Mouse (Mus musculus) 416B (cell line): ENCODE measurements around the gene Sugct.

Experiments used
- DNase-seq: peaks from one replicate; pipeline ENCODE4 v3.0.0; 2011; ENCODE audit warnings: low read depth

Sugct gene

DNA sequence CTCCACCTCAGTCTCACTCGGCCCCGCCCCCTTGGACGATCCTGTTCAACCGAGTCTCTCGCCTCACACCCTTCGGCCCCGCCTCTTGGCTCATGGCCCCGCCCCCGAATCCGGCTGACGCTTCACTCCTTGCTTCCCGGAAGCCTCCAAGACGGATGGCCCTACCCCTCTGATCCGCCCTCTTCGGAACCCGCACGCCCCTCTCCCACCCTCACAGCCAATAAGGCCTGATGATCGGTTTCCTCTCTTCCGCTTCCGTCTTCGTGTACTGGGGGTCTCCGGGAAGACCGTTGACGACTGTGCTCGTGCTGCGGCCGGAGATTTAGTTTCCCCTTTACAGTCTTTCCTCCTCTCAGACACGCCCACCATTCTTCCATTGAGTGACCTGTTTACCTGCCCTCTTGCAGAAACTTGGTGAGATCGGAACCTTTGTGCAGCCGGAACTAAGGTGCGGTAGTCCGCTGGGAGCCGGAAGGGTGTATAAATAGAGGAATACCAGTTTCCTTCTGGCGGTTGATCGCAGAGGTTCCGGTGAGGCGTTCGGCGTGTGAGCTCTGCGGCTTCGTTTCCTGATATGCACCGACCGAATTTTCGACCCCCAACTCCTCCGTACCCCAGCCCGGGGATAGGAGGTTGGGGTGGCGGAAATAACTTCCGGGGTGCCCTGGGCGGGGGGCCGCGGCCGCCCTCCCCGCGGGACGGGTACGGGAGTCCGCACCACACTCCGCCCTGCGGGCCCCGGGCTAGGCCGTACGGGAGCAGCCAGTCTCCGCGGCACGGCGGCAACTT lies at the start of gene Sugct, which contains the start of gene Mplkip:
Gene Sugct (minus strand): TSS at position 643 of the 789 bp plus-strand sequence.
Gene Mplkip (plus strand): TSS at position 282 of the 789 bp plus-strand sequence.
- DNase-seq = peak; percentile 100

DNA sequence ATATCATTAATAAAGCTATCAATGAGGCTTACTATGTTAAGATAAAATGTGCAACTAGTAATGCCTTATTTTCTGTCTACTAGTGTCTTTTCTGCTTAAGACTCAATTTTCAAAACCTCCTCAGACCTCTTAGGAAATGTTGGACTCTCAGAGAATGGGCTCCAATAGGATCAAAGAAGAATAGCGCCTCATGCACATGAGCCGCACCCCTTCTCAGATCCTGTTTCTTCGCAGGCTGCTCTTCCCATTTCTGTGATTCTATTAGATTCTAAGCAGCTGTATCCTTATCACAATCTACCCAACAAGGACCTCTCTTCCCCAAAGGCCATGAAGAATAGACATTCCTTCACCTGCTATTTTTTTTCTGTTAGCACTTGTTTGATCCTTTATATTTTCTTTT lies 33.4 kb upstream of the Sugct start:
- DNase-seq = no peak

DNA sequence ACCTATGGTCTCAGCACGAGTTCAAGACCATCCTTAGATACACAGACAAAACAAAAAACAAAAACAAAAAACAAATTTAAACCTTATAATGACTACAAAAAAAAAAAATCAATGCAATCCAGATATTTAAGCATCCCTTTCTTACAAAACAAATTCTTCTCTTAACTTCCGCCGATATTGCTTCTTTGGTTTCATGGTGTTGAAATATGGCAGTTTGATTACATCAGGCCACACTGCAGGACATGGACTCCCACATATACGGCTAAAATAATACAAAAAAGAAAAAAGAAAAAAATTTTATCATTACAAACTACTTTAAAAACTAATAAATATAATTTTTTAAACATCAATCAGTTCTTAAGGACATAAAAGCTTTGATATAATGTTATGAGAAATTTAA lies 32.6 kb upstream of the Sugct start:
- peak; percentile 40 for DNase-seq

DNA sequence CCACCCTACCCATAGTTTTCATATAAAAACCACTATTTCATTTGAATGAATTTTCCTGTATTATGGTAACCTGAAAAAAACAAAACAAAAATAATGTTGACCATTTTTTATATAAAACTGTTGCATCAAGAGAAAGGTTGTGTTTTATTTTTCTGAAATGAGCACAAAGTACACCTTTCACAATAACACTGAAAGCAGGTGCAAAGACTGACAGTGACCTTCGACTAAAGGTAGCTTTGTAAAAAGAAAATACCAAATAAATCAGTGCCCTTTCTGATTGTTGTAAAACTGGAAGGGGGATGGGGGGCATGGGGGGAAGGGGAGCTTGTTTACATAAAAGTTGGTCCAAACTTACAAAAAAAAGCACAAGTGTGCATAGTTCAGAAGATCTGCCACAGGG lies 22.0 kb upstream of the Sugct start:
- no peak for DNase-seq

DNA sequence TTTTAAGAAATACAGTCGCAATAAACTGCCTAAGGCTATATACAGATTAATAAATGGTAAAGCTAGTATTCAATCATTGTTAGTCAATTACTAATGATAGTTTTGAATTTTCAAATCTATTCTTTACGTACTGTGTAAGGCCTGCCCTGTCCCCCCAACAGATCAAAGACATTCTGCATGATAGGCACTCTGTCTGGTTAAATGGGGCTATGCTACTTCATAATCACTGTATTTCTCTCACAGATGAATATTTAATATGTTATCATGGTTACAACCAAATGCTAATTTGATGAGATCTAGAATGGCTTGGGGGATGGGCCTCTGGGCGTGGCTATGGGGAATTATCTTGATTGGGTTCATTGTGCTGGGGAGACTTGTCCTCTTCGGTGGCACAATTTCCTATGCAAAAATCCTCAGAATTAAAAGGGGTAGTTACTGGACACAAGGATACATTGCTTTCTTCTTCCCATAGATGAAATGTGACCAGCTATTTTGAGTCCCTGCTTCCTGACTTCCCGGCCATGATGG lies 13.5 kb upstream of the Sugct start:
- no peak for DNase-seq

DNA sequence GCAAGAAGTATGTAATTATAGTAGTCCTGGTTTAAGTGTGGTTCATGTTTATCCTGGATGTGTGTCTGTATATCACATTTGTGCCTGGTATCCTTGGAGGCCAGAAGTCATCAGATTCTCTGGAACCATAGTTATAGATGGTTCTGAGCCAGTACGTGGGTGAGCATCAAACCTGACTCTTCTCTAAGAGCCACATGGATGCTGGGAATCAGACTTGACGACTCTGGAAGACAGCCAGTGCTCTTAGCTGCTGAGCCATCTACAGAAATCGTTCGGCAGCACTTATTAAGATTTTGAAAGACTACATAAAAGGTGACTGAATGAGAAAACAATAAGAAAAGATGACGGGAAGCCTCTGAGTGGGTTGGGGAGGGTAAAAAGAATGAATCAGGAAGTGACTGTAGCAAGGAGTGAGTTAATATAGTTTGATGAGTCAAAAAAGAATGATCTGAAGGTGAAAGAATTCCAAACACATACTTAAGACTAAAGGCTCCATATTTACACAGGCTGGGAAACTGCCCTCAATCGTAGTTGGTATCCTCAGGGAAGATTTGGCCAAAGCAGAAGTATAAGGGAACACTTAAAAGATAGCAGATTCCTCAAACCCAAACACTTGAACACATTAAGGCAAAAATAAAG lies 10.0 kb upstream of the Sugct start:
- DNase-seq = no peak

DNA sequence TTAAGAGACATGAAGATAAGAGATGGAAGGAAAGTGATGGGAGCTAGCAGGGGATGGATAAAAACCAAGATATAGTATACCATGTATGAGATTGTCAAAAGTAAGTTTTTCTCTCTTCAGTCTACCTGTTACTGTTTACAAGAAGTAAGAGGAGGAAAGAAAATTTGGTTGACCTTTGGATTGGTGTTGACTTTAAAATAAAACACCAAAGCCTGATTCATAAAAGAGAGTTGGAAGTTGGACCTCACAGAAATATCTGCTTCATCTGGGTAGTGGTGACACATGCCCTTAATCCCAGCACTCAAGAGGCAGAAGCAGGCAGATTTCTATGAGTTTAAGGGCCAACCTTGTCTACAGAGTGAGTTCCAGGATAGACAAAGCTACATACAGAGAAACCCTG lies 7.0 kb upstream of the Sugct start:
- no peak for DNase-seq

DNA sequence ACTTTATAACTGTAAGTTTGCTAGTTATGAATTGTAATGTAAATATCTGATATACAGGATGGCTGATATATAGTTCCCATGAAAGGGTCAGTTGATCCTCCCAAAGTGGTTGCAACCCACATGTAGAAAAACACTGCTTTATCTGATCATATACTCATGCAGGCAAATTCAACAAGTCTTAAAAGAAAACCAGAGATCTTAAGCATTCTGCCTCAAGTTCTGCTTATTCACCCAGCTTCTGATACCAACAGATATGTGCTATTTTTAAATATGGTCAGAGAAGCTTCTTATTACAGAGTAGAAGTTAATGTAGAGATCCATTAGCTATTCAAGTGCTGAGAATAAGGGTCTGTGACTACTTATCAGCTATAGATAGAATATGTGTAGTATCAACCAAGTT lies 6.0 kb upstream of the Sugct start:
- DNase-seq = peak; percentile 29

DNA sequence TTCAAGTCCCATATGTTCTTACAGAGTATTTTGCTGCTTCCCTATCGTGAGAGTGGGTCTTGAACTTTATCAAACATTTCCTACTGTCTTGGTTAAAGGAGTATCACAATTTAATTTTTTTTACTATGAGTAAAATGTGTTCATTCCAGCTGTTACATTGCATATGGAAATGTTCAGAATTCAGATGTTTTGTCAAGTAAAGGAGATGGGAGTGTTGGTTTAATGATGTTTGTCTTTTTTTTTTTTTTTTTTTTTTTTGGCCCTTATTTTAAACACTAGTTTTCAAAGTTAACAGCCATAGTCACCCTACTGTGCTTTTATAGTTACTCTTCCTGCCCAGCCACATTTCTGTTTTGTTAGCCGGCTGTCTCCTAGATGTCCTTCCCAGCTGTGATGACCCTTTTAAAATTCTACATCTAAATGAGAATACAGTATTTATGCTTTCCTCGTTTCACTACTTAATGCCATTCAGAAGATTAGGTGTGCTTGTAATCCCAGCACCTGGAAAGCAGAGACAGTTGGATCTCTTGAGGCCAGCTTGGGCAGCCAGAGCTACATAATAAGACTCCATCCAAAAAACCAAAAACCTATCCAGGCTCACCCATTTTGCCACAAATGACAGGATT lies 4.8 kb upstream of the Sugct start:
- DNase-seq = no peak

DNA sequence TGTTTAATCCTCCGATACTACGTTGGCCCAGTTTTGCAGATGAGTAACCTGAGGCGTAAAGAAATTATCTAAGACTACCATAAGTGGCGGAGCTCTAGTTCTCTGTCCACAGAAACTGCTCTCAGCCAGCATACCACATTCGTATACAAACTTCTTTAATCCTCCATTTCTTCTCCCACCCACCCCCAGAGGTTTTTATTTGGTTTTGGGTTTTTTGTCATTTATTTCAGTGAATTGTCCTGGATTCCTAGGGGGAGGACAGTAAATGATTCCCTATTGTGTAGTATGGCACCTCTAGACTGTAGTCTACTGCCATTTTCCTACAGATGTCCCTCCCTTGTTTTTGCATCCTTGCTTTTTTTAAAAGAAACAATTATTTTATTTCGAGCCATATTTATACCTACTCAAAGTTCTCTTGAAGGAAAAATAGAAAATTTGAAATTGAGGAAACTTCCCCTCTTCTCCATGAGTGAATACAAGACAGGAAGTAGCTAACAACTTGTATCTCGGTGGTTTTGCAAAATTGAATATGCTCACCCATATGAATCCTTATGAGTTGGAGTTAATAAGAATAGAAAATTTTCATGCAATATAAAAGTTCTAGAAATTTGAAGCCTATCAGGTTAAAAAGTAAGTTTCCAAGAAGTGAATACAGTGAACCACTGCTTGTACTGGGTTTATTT lies 686 bp upstream of the Sugct start:
- peak; percentile 48 for DNase-seq

DNA sequence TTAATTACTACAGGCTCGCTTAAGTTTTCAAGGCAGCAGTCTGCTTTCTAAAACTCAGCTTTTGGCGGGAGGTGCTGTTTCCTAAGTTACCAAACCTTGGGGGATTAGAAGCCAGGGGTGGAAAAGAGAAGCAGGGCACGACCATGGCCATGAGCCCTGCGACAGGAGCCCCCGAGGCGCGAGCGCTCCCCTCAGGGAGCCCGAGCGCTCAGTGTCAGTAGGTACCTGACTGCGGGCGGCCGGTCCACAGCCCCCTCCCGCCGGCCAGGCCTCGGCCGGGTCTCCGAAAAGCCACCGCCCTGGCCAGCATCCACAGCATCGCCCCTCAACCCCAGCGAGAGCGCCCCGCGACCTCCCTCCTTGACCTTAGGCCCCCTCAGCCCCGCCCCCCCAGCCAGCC lies 939 bp downstream of the Sugct start:
- peak; percentile 74 for DNase-seq

DNA sequence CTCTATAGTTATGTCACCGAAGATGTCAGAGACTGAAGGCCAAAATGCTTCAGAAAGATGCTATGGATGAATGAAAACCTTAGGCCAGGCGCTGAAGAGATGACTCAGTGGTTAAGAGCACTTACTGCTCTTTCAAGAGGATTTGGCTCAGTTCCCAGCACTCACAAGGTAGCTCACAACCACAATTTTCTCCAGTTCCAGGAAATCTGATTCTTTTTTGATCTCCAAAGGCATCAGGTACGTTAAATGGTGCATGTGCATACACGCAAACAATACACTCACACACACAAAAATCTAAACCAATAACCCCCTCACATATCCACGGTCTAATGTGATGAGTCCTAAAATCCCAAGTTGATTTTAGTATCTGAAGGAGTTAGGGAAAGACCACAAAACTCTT lies 1.5 kb downstream of the Sugct start:
- DNase-seq = peak; percentile 85

DNA sequence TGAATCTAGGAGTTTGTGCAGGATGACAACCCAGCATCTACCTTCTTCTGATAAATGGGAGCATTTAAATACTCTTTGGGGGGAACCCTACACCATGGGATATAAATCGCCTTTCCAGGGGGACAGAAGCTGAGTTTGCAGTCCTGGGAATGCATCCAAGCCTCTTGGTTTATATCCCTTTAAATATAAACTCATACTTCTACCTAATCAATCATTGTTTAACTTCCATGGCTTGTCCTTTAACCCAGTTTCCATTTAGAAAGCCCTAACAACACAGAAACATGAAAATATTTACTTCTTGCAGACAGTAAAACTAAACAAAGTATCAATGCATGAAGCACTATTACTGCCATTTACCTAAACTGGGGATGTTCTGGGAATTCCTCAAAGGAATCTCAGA lies 3.9 kb downstream of the Sugct start:
- no peak for DNase-seq

DNA sequence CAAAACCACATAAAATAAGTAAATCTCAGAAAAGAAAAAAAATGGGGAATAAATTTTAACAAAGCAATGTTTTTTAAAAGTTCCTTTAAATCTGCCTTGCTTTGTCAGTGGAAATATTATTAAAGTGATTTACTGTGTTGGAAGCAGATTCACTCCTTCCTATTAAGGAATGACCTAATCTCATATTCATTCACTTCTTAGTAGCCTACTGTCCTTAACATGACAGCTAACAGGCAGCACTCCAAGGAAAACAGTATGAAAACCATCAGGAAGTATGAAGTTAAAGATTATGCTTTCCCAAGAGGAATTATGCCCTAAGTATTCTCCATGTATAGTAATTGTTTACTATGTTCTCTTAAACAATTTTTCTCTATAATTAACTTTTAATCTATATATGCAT lies 4.7 kb downstream of the Sugct start:
- DNase-seq = no peak

DNA sequence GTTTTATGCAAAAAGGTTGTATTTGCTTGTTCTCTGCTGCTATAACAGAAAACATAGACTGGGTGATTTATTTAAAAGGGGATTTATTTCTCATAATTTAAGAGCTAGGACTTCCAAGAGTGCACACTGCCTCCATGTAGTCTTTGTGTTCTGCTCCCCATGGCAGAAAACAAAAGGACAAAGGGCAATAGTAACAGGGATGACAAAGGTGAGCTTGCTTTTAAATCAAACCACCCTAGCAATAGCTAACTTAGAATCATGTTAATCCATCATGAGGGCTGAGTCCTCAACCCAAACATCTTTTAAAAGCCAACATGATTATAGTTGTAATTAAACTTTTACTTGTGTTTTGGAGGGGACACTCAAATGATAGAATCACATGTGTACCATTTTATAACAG lies 5.9 kb downstream of the Sugct start:
- DNase-seq = no peak

DNA sequence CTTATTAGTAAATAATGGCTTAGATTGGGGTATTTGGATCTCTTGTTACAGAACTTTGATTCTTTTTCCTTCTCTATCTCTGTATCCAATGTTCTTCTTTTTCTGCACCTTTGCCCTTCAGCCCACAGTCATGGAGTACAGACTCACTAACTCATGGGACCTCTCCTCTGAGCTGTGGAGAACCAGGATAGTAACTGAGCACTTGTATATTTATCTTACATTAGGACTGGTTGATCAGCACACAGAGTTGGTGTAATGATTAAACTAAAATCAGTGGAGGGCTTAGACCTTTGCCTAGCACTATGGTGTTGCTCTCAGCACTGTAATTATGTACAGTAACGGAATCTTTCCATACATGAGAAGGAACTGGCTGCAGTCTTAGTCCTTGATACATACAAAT lies 24.2 kb downstream of the Sugct start:
- no peak for DNase-seq

DNA sequence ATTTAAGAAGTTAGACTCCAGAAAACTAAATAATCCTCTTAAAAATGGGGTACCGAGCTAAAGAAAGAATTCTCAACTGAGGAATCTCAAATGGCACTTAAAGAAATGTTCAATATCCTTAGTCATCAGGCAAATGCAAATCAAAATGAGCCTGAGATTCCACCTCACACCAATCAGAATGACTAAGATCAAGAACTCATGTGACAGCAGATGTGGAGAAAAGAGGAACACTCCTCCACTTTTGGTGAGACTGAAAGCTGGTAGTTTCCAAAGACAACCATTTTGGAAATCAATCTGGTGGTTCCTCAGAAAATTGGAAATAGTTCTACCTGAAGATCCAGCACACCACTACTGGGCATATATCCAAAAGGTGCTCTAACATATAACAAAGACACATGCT lies 28.0 kb downstream of the Sugct start:
- DNase-seq = no peak

DNA sequence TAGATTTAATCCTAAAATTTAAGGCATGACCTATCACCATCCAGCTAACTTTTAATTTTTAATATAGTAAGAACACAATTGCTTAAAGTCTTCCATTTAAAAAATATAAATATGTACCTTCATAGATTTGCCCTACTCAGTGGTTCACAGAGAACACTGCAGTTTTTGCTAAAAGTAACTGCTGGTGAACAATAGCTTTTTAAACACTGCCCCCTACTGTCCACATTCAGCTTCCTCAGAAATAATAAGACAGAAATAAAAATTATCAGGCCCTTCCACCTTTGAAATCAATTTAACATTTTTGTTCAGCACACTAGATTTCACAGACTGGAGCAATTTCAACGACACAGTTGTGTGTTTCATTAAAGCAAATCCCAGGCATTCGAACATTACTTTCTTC lies 53.1 kb downstream of the Sugct start:
- DNase-seq = peak; percentile 70

DNA sequence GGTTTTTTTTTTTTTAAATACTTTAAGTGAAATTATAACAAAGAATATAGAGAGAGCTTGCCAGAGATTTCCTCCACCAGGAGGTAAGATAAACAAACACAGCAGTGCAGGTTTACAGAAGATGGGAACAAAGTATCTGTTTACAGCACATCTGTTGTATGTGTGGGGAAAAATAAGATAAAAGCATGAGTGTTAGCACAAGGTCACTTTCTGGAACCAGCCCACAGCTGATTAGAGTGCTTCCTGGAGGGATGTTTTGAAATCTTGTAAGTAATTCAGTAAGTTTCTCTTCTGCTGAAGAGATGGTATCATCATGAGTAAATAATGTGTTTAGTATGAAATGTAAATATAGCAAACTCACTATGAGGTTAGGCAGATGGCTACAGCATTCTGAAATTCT lies 57.3 kb downstream of the Sugct start:
- peak; percentile 49 for DNase-seq

DNA sequence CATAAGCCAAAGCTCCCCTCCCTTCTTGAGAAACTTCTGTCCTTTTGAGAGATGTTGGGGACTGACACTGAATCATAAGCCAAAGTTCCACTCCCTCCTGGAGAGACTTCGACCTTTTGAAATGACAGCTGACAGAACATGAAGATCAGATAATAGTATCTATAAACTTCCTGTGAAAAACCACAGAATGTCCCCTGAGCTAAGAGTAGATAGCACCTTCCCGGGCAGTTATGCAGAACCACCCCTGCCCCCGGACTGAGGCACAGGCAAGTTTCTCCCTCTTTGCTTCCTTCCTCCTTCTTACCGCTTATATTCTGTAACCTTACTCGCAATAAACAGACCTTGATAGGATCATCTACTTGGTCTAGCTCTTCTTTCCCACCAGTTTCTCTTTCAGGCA lies 68.2 kb downstream of the Sugct start:
- peak; percentile 85 for DNase-seq

DNA sequence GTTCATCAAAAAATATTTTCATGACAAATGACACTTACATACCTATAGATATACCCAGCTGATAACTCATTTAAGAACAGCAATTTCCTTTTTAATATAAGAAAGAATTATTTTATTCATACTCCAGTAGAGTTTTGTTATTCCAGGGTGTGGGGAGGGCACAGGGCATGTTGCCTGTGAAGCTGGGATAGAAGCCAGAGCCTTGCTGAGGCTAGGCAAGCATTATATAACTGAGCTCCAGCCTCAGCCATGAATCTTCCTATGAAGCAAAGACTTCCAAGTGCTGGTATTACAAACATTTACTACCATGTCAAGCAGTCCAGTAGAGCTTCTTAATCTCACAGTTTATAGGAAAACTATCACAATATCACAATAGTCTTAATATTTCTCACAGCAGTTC lies 70.4 kb downstream of the Sugct start:
- DNase-seq = no peak

DNA sequence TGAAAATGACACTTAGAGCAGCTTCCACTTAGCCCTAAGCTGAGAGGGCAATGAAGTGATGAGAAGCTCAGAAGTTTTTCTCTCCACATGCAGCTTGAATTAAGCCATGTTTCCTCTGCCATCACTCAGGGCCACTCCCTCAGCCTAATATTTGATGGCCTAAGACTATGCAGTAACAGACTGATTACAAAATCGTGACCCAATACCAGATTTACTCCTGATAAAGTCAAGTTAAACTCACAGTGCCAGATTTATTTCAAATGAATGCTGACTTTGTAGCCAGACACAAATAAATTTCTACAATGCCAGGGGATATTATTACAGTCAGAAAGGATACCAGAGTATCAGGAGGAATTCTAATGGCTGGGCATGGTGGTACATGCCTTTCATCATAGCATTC lies 89.1 kb downstream of the Sugct start:
- DNase-seq = peak; percentile 29
